Mouse (Mus musculus) cortical plate, adult 2 months (tissue): ENCODE measurements around the gene Cmip.

Experiments used
- CTCF ChIP-seq: fragments of 200-500 bp; IDR thresholded peaks from 2 replicates; pipeline ENCODE4 v1.5.1; 2011; ENCODE audit warnings: mild to moderate bottlenecking, control low read depth, low read length; ENCODE audit not compliant: insufficient read depth; ENCODE audit errors: extremely low read depth
- POLR2A ChIP-seq: fragments of 200-500 bp; IDR thresholded peaks from 2 replicates; pipeline ENCODE4 v1.6.1; 2011; ENCODE audit warnings: mild to moderate bottlenecking, low read length, control low read depth; ENCODE audit not compliant: insufficient read depth; ENCODE audit errors: extremely low read depth

DNA sequence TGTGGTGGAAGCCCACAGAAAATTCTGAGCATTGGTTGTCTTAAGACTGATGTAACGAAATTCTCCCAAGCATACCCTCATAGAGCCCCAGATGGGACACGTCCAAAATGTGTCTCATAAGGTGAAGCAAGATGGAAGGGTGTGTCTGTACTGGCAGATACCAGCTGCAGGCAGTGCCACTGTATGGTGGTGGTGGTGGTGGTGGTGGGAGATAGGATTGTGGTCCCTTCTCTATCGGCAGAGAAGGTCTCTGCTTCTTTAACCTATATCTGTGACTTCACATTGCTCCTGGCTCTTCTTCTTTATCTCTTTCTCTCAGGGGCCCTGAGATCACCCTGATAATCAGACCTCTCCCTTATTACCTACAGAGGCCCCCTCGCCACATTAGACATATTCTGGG lies 92.7 kb downstream of the Cmip start:
- TF ChIP-seq CTCF (no peak), POLR2A (no peak)
